ENCODE assay signal across 10 mouse cellular contexts in genomic region chr8:120279418-120279817, GRCm38 (mm10). TPM values are rescaled to one million over a fixed set of nuclear protein-coding genes. Genes with fewer than 3 reads are reported as not detected.
DNase-seq lines count a peak whose midpoint lies in the region; ATAC-seq lines count a peak whose summit lies in the region.
"Had no signal": no experiment of that assay in that cellular context is flagged by ENCODE, and none has a peak within 500 bp of the region (broad histone marks: within the 10 kb centered on the region; RNA-seq: fewer than 3 reads in every experiment).

No protein-coding gene starts in this region.

- H3K27me3 ChIP-seq in heart, embryonic 13.5 days (replicated peaks): peaks cover 4% of the 10 kb centered on the region; the same call in 1 of the 2 replicates
- no peaks in the 10 kb centered on the region for H3K27me3 ChIP-seq in lung, embryonic 15.5 days
- H3K27me3 ChIP-seq in embryonic facial prominence, embryonic 11.5 days (ENCODE audit: control insufficient read depth, insufficient read depth, low read length): no peaks in the 10 kb centered on the region
- H3K27me3 ChIP-seq in limb, embryonic 12.5 days: no peaks in the 10 kb centered on the region

- intact Hi-C loops in heart, postnatal 14 days (cut with DNase I): no loop called here
- intact Hi-C loops in left cerebral cortex, postnatal 14 days (cut with DNase I): no loop called here

- H3K9me3 ChIP-seq in heart, embryonic 13.5 days: no peaks in the 10 kb centered on the region
- no peaks in the 10 kb centered on the region for H3K9me3 ChIP-seq in lung, embryonic 15.5 days
- H3K9me3 ChIP-seq in embryonic facial prominence, embryonic 11.5 days (replicated peaks; ENCODE audit: control insufficient read depth, low read length): no peaks in the 10 kb centered on the region
- no peaks in the 10 kb centered on the region for H3K9me3 ChIP-seq in limb, embryonic 12.5 days

- no peak for ATAC-seq in heart, embryonic 13.5 days (ENCODE audit: extremely low read depth, insufficient number of reproducible peaks, low FRiP score, low TSS enrichment)
- no peak for ATAC-seq in lung, embryonic 15.5 days (ENCODE audit: borderline replicate concordance, extremely low read depth, low FRiP score, low TSS enrichment)
- ATAC-seq in embryonic facial prominence, embryonic 11.5 days (replicated peaks; ENCODE audit: insufficient number of reproducible peaks, low FRiP score, low TSS enrichment, low read depth): no peak
- ATAC-seq in limb, embryonic 12.5 days (ENCODE audit: insufficient number of reproducible peaks, insufficient read depth, low FRiP score, low TSS enrichment, low read depth): no peak
- ATAC-seq: forebrain, embryonic 14.5 days had no signal

- no peak overlapping the region; the same call in 1 of the 2 replicates for H3K9ac ChIP-seq in heart, embryonic 13.5 days
- H3K9ac ChIP-seq in lung, embryonic 15.5 days: no peak overlapping the region
- no peak overlapping the region for H3K9ac ChIP-seq in embryonic facial prominence, embryonic 11.5 days (replicated peaks; ENCODE audit: low read length)
- no peak overlapping the region for H3K9ac ChIP-seq in limb, embryonic 12.5 days (replicated peaks)
- H3K9ac ChIP-seq: hindbrain, embryonic 14.5 days had no signal

- peaks cover 88% of the 10 kb centered on the region for H3K4me1 ChIP-seq in heart, embryonic 13.5 days
- peaks cover 85% of the 10 kb centered on the region for H3K4me1 ChIP-seq in lung, embryonic 15.5 days
- peaks cover 45% of the 10 kb centered on the region for H3K4me1 ChIP-seq in embryonic facial prominence, embryonic 11.5 days (ENCODE audit: control insufficient read depth, insufficient read depth, low read length)
- H3K4me1 ChIP-seq in limb, embryonic 12.5 days (replicated peaks): peaks cover 96% of the 10 kb centered on the region

- WGBS in heart, embryonic 13.5 days: 72% methylated on average over 8 of the region's 8 CpGs
- 67% methylated on average over 8 of the region's 8 CpGs for WGBS in lung, embryonic 15.5 days
- 89% methylated on average over 7 of the region's 8 CpGs for WGBS in embryonic facial prominence, embryonic 11.5 days
- WGBS in limb, embryonic 12.5 days: 90% methylated on average over 8 of the region's 8 CpGs

- H3K27ac ChIP-seq in heart, embryonic 13.5 days (replicated peaks): 0 out of 2 replicates have a peak overlapping the region, but pooled peaks have one; percentile 3
- H3K27ac ChIP-seq in lung, embryonic 15.5 days: peak overlapping the region; percentile 97; the same call in 1 of the 2 replicates
- H3K27ac ChIP-seq in embryonic facial prominence, embryonic 11.5 days (replicated peaks; ENCODE audit: low read depth, low read length): 0 out of 2 replicates have a peak overlapping the region, but pooled peaks have one; percentile 35
- peak overlapping the region; percentile 59 for H3K27ac ChIP-seq in limb, embryonic 12.5 days
- H3K27ac ChIP-seq: hindbrain, embryonic 14.5 days had no signal

- DNase-seq in heart, postnatal 14 days: no peak
- no peak for DNase-seq in lung, postnatal 4 days
- DNase-seq in embryonic facial prominence, embryonic 11.5 days (ENCODE audit: low spot score): no peak
- no peak for DNase-seq in left cerebral cortex, postnatal 14 days (ENCODE audit: low spot score in 2 of 2)
- DNase-seq: thymus, postnatal 4 days had no signal

- no peak overlapping the region for H3K4me2 ChIP-seq in heart, embryonic 13.5 days
- H3K4me2 ChIP-seq in lung, embryonic 15.5 days: no peak overlapping the region
- H3K4me2 ChIP-seq in embryonic facial prominence, embryonic 11.5 days (ENCODE audit: low read depth, low read length): no peak overlapping the region
- no peak overlapping the region for H3K4me2 ChIP-seq in limb, embryonic 12.5 days
- H3K4me2 ChIP-seq: hindbrain, embryonic 14.5 days had no signal

- H3K4me3 ChIP-seq in heart, embryonic 13.5 days: no peak overlapping the region
- no peak overlapping the region for H3K4me3 ChIP-seq in lung, embryonic 15.5 days
- no peak overlapping the region for H3K4me3 ChIP-seq in embryonic facial prominence, embryonic 11.5 days (ENCODE audit: low read depth, low read length)
- H3K4me3 ChIP-seq in limb, embryonic 12.5 days (replicated peaks): no peak overlapping the region

- no peaks in the 10 kb centered on the region for H3K36me3 ChIP-seq in heart, embryonic 13.5 days
- H3K36me3 ChIP-seq in lung, embryonic 15.5 days: no peaks in the 10 kb centered on the region
- H3K36me3 ChIP-seq in embryonic facial prominence, embryonic 11.5 days (replicated peaks; ENCODE audit: control insufficient read depth, insufficient read depth, low read depth, low read length): no peaks in the 10 kb centered on the region
- H3K36me3 ChIP-seq in limb, embryonic 12.5 days: no peaks in the 10 kb centered on the region

RNA-seq across cellular contexts. Expression of gene Gse1, which starts 51.2 kb away (rescaled TPM):
- polyA plus RNA-seq in heart, embryonic 13.5 days (2015; fragmentation: Nextera tagmentation; extraction: Ambion mirVana): 8.5 and 8.6 TPM in 2 replicates
- 10 to 100 TPM; 29.0 to 33.1 TPM for total RNA-seq in heart, postnatal 14 days (2021)
- polyA plus RNA-seq in lung, embryonic 15.5 days (2015; fragmentation: Nextera tagmentation; extraction: Ambion mirVana): 9.6 and 12.6 TPM in 2 replicates
- polyA plus RNA-seq in embryonic facial prominence, embryonic 11.5 days (2014; fragmentation: Nextera tagmentation; extraction: Ambion mirVana): 7.5 and 8.1 TPM in 2 replicates
- polyA plus RNA-seq in limb, embryonic 12.5 days (2016; fragmentation: Nextera tagmentation; extraction: Ambion mirVana): 7.6 and 9.1 TPM in 2 replicates
- 10 to 100 TPM; 49.0 to 57.3 TPM for total RNA-seq in left cerebral cortex, postnatal 14 days (2021)

Comparison
In these comparisons a context has a peak if more than half of its experiments do, and no peak if none do; other contexts are left out.
1. H3K27ac ChIP-seq: peak in every context shown above with its lines; median percentile 97 in lung, embryonic 15.5 days; 59 in limb, embryonic 12.5 days; 35 in embryonic facial prominence, embryonic 11.5 days; 3 in heart, embryonic 13.5 days.